Mouse (Mus musculus): ENCODE data around the gene 4930447F04Rik. TPM values are rescaled to one million over a fixed set of nuclear protein-coding genes. Genes with fewer than 3 reads are reported as not detected.

Gene 4930447F04Rik
- not detected in 2 replicates for polyA plus RNA-seq (2012; rRNA removed)

DNA sequence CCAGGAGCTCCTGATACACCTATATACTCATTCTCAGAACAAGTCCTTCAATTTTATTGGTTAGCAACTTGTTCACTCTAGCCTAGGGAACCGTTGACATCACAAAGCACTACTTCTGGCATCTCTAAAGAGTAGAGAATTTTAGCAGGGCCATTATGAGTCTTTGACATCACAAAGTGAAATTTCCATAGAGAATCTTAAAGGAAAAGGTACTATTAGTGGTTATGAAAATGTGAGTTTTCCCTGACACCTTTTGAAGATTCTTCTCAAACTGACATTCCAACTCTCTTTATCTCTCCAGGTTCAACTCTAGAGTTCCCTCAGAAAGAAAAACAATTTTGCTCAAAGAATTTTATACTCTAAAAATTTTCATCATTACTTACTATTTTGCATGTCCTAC lies at the start of gene 4930447F04Rik:
4930447F04Rik (minus strand) TSS at position 101 of the 400 bp plus-strand sequence.
- Histone ChIP-seq H3K4me3 (ENCODE audit: low read depth, low read length) (no peak within 1 kb of the TSS), H3K27ac (ENCODE audit: insufficient read depth, low read depth, low read length) (no peak within 1 kb of the TSS), H3K4me1 (ENCODE audit: control insufficient read depth, insufficient read depth, insufficient read length, low read length) (no peaks in the 10 kb centered on the region), H3K27me3 (ENCODE audit: control insufficient read depth, insufficient read depth, low read length) (no peaks in the 10 kb centered on the region), H3K36me3 (ENCODE audit: control insufficient read depth, insufficient read depth, low read length) (no peaks in the 10 kb centered on the region)
- 67% methylated on average over 1 of the region's 1 CpGs for WGBS
- TF ChIP-seq POLR2A (IDR thresholded peaks at IDR 0.05; ENCODE audit: low read depth, low read length) (no peak), CTCF (IDR thresholded peaks at IDR 0.05; ENCODE audit: extremely low read depth, insufficient read length, insufficient replicate concordance, low read depth, low read length) (no peak)

Measured in small intestine, adult 2 months (tissue).